Mouse (Mus musculus): ENCODE data around the gene Acot13.

The Acot13 gene

GRCm38 (mm10) chr13:24830756-24831352, 486 bp downstream of the Acot13 start:
- no peak for DNase-seq (ENCODE audit: low spot score)

GRCm38 (mm10) chr13:24826116-24826515, 5.2 kb downstream of the Acot13 start:
- DNase-seq (ENCODE audit: low spot score) = no peak

- no peak for DNase-seq (ENCODE audit: low spot score)
These were observed 5.8 kb downstream of the Acot13 start for GRCm38 (mm10) chr13:24825587-24825986.

GRCm38 (mm10) chr13:24824647-24825046, 6.7 kb downstream of the Acot13 start:
- DNase-seq (ENCODE audit: low spot score) = no peak

DNA sequence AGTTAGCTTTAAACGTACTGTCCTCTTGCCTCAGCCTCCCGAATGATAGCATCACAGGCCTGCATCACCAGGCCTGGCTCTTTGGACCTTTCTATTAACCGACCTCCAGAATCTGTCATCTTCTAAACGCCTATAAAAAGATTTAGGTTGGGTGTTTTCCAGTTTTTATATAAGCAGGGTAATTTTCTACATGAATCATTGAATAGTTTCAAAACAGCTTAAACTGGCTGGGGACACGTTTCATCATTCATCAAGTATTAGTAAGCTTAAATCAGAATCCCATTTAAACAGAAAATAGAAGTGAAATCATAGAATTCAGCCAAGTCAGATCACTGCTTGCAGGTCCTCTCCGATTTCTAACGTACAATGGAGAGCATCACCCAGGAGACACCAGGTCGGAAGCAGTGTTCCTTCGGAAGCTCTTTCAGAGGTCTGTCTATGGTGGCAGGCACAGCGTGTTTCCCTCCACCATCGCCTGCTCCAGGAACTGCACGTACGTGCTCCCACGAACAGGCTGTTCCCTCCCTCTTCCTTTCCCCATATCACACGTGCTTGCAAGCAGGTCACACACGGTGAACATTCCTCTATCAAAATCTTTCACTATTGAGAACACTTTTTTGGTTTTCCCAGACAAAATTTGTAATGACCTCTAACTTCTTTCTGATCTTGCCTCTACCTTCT, 8.5 kb downstream of the Acot13 start:
- no peak for DNase-seq (ENCODE audit: low spot score)

- no peak for DNase-seq (ENCODE audit: low spot score)
These were observed 11.4 kb downstream of the Acot13 start for GRCm38 (mm10) chr13:24819931-24820330.

GRCm38 (mm10) chr13:24816125-24817092, 14.9 kb downstream of the Acot13 start:
- no peak for DNase-seq (ENCODE audit: low spot score)

DNA sequence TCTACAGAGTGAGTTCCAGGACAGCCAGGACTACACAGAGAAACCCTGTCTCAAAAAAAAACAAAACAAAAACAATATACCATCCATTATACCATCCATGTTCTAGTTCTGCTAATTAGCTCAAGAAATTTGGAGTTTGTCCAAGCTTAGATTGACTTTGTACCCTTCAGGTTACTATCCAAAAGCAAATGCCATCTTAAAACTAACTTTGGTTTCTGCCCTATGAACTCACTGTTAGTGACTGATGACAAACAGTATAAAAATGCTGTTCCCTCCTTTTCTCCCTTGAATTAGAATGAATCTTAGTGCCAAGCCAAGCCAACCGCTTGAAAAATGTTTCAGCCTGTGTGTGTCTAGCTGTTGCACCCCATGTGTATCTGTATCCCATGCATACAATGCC, 16.7 kb downstream of the Acot13 start:
- no peak for DNase-seq (ENCODE audit: low spot score)

DNA sequence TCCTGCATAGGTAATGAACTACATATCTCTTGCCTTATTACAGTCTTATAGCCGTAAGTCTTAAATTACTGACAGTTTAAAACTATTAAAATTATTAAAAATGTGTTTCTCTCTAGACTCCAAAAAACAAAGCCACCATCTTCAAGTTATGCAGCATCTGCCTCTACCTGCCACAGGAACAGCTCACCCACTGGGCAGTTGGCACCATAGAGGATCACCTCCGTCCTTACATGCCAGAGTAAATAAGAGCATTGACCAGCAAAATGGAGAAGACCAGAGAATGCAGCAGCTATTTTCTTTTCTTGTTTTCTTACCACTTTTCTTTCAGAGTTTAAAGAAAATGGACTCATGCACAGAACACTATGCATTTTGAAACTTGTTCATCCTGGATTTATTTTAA, 18.8 kb downstream of the Acot13 start:
- DNase-seq (ENCODE audit: low spot score) = no peak

DNA sequence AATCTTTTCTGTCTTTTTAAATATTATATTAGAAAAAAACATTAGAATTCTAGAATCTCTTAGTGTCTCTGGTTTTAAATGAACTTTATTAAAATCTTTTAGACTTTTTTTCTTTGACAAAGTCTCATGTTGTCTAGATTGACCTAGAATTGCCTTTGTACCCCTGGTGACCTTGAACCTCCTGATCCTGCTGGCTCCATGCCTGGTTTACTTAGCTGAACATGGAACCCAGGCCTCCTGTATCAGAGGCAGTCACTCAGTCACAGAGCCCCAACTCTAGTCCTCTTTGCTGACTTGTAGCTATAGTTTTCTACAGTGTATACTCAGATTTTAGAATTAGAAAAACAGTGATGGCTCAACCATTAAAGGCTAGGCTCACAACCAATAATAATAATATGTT, 25.3 kb downstream of the Acot13 start:
- no peak for DNase-seq (ENCODE audit: low spot score)

GRCm38 (mm10) chr13:24803196-24803595, 28.1 kb downstream of the Acot13 start:
- DNase-seq (ENCODE audit: low spot score) = no peak

GRCm38 (mm10) chr13:24802131-24802691, 29.1 kb downstream of the Acot13 start:
- peak; percentile 46 for DNase-seq (ENCODE audit: low spot score)

GRCm38 (mm10) chr13:24801308-24801921, 29.9 kb downstream of the Acot13 start, which contains the start of gene BC005537:
Gene BC005537, plus strand, starts transcription at chr13:24801657.
- peak; percentile 61 for DNase-seq (ENCODE audit: low spot score)

DNA sequence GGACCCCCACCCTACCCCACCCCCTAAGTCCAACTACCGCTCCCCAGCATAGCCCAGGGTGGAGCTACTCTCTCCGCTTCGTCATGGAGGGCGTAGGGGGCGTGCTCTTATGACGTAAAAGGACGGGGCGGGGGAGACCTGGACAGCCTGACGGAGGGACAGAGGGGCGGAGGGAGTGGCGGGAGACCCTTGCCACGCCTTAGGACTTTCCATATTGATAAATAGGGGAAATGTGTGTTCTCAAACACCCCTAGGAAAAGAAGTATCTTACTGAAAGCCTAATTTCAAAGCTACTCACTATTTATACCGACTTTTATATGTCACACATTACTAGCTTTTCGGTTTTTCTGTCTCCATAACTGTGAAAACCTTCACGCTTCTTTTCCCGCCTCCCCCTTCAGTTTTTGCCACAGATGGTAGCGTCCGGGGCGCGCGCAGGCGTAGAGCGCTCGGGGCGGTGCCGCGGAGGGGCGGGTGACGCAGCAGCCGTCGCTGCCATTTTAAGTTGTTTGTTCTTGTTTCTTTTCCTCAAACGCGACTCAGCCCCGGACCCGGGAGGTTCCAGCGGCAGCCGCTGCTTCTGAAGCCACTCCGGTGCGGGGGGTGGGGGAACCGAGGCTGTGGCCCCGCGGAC, 30.5 kb downstream of the Acot13 start:
- peak; percentile 94 for DNase-seq (ENCODE audit: low spot score)

DNA sequence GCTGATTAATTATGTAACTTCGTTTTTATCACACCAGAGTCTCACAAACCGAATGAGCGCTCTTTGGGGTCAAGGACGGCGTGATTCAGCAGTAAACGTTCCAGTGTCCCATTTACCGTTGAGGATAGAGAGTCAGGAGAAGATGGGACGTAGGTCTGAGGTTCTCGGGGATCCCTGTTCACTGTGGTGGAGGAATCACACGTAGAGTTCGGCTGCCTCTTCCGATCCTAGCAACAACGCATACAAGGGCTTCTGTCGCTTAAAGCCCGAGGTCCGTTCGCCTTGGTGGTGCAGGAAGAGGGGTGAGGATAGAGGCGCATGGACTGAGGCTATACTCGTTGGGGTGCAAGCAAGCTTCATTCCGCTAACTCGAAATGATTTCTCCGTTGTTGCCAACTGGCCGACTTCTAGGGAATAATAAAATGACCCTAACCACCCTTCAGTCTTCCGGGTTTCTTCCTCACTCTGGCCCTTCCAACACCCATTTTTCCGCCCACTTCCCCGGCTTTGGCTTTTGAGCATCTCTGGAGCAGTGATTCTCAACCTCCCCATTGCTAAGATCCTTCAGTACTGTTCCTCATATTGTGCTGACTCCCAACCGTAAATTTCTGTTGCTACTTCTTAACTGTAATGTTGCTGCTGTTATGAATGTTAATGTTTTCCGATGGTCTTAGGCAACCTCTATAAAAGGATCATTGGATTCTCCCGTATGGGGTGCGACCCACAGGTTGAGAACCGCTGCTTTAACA, 31.2 kb downstream of the Acot13 start:
- peak; percentile 38 for DNase-seq (ENCODE audit: low spot score)

GRCm38 (mm10) chr13:24799378-24799777, 32.0 kb downstream of the Acot13 start:
- no peak for DNase-seq (ENCODE audit: low spot score)

DNA sequence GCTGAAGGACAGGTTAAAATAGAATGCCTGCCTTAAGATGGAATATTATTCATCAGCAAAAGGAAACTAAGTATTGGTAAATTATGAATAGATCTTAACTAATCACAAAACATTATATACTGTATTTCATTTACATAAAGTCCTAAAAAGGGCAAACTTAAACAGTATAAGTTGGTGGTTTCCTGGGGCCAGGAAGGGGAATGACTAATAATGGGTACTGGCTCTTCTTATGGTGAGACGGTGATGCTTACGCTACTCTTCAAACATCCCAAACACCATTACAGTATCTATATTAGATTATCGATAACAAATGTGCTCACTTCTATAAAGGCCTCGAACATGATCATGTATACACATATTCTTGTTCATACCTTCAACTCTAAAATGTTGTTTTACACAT, 32.7 kb downstream of the Acot13 start:
- no peak for DNase-seq (ENCODE audit: low spot score)

- no peak for DNase-seq (ENCODE audit: low spot score)
These were observed 38.8 kb downstream of the Acot13 start for GRCm38 (mm10) chr13:24792411-24793045.

GRCm38 (mm10) chr13:24791349-24791748, 40.0 kb downstream of the Acot13 start:
- DNase-seq (ENCODE audit: low spot score) = no peak

GRCm38 (mm10) chr13:24787477-24787876, 43.9 kb downstream of the Acot13 start:
- no peak for DNase-seq (ENCODE audit: low spot score)

All from MN1 (cell line).